In genomic region chr19:47360921-47361320, GRCm38 (mm10) we compare ENCODE assay signal across 23 mouse cellular contexts.
DNase-seq lines count a peak whose midpoint lies in the region; ATAC-seq and TF ChIP-seq lines count a peak whose summit lies in the region.
"Had no signal": no experiment of that assay in that cellular context is flagged by ENCODE, and none has a peak within 500 bp of the region (broad histone marks: within the 10 kb centered on the region; RNA-seq: fewer than 3 reads in every experiment).

No protein-coding gene starts in this region.

- no peaks in the 10 kb centered on the region for H3K79me2 ChIP-seq in heart, adult 2 months (replicated peaks; ENCODE audit: control insufficient read depth, insufficient read depth, low read length)
- H3K79me2 ChIP-seq in liver, adult 2 months (ENCODE audit: control insufficient read depth, insufficient read depth, low read length) = no peaks in the 10 kb centered on the region
- H3K79me2 ChIP-seq in MEL (ENCODE audit: control insufficient read depth, insufficient read depth, low read length, poor library complexity) = no peaks in the 10 kb centered on the region

- no peaks in the 10 kb centered on the region for H3K36me3 ChIP-seq in heart, adult 2 months (ENCODE audit: control insufficient read depth, insufficient read depth, low read length)
- no peaks in the 10 kb centered on the region; the same call in 1 of the 2 replicates for H3K36me3 ChIP-seq in liver, adult 2 months (ENCODE audit: control insufficient read depth, insufficient read depth, low read length)
- peaks cover 20% of the 10 kb centered on the region for H3K36me3 ChIP-seq in liver, embryonic 12.5 days
- H3K36me3 ChIP-seq in MEL (ENCODE audit: control insufficient read depth in 1 of 2, insufficient read depth in 2 of 2, low read length in 2 of 2) = no peaks in the 10 kb centered on the region
- H3K36me3 ChIP-seq in small intestine, adult 2 months (ENCODE audit: control insufficient read depth, insufficient read depth, low read length) = no peaks in the 10 kb centered on the region
- H3K36me3 ChIP-seq: embryonic facial prominence, embryonic 12.5 days; G1E; hindbrain, embryonic 12.5 days had no signal

- WGBS in heart, adult 2 months = 79% methylated on average over 3 of the region's 3 CpGs
- 87% methylated on average over 3 of the region's 3 CpGs for WGBS in liver, adult 2 months
- WGBS in liver, embryonic 12.5 days (ENCODE audit: insufficient replicate concordance) = 60% methylated on average over 3 of the region's 3 CpGs
- WGBS in small intestine, adult 2 months = 82% methylated on average over 3 of the region's 3 CpGs

- TF ChIP-seq EP300 in heart, adult 2 months (IDR thresholded peaks at IDR 0.05; ENCODE audit: insufficient read depth, low read depth, low read length) = no peak
- TF ChIP-seq EP300 in MEL (IDR thresholded peaks at IDR 0.05; ENCODE audit: low read depth in 1 of 2, low read length in 2 of 2) = no peak

- H3K27ac ChIP-seq in heart, adult 2 months = no peak overlapping the region
- H3K27ac ChIP-seq in liver, adult 2 months (replicated peaks; ENCODE audit: insufficient read depth, low read depth, low read length) = no peak overlapping the region
- H3K27ac ChIP-seq in liver, embryonic 12.5 days = no peak overlapping the region
- no peak overlapping the region for H3K27ac ChIP-seq in MEL (ENCODE audit: control insufficient read depth, low read depth, low read length)
- H3K27ac ChIP-seq in small intestine, adult 2 months (ENCODE audit: insufficient read depth, low read depth, low read length) = no peak overlapping the region
- H3K27ac ChIP-seq: hindbrain, embryonic 12.5 days had no signal

- peak; percentile 55 for TF ChIP-seq CTCF in heart, adult 2 months (IDR thresholded peaks at IDR 0.05)
- peak; percentile 10; the same call in 1 of the 2 replicates for TF ChIP-seq CTCF in liver, adult 2 months (IDR thresholded peaks at IDR 0.05; ENCODE audit: low read depth, low read length)
- TF ChIP-seq CTCF in MEL (IDR thresholded peaks at IDR 0.05 in 2 of 3, conservative IDR thresholded peaks at IDR 0.05 in 1 of 3; ENCODE audit: control insufficient read depth in 1 of 3, insufficient read depth in 1 of 3, low read depth in 2 of 3, low read length in 3 of 3, poor library complexity in 1 of 3, severe bottlenecking in 1 of 3) = peak in 2 of 3 experiments; percentile 6 to 28; a peak in 1 of 6 replicates
- peak; percentile 9; the same call in 1 of the 2 replicates for TF ChIP-seq CTCF in small intestine, adult 2 months (IDR thresholded peaks at IDR 0.05; ENCODE audit: extremely low read depth, insufficient read length, insufficient replicate concordance, low read depth, low read length)

- no peak for TF ChIP-seq RAD21 in MEL (IDR thresholded peaks at IDR 0.05; ENCODE audit: low read depth, low read length)

- no peak for TF ChIP-seq POLR2A in heart, adult 2 months (IDR thresholded peaks at IDR 0.05; ENCODE audit: insufficient read depth, low read depth, low read length)
- TF ChIP-seq POLR2A in liver, adult 2 months (IDR thresholded peaks at IDR 0.05; ENCODE audit: extremely low read depth, insufficient read depth, low read length) = no peak
- no peak for TF ChIP-seq POLR2A in MEL (IDR thresholded peaks at IDR 0.05; ENCODE audit: control insufficient read depth in 1 of 2, insufficient read depth in 1 of 2, low read depth in 1 of 2, low read length in 2 of 2, poor library complexity in 1 of 2)
- TF ChIP-seq POLR2A in small intestine, adult 2 months (IDR thresholded peaks at IDR 0.05; ENCODE audit: low read depth, low read length) = no peak

- H3K9ac ChIP-seq in heart, adult 2 months (ENCODE audit: low read depth, low read length) = no peak overlapping the region
- H3K9ac ChIP-seq in liver, adult 2 months (ENCODE audit: low read depth, low read length) = no peak overlapping the region
- no peak overlapping the region for H3K9ac ChIP-seq in liver, embryonic 12.5 days
- no peak overlapping the region for H3K9ac ChIP-seq in MEL (ENCODE audit: control insufficient read depth, low read depth, low read length, poor library complexity, severe bottlenecking)
- H3K9ac ChIP-seq: embryonic facial prominence, embryonic 12.5 days; hindbrain, embryonic 12.5 days; limb, embryonic 12.5 days had no signal

- no peaks in the 10 kb centered on the region for H3K27me3 ChIP-seq in heart, adult 2 months (ENCODE audit: control insufficient read depth, insufficient read depth, low read length)
- H3K27me3 ChIP-seq in liver, adult 2 months (ENCODE audit: control insufficient read depth, insufficient read depth, low read length) = no peaks in the 10 kb centered on the region
- no peaks in the 10 kb centered on the region for H3K27me3 ChIP-seq in liver, embryonic 12.5 days (replicated peaks)
- H3K27me3 ChIP-seq in MEL (ENCODE audit: control insufficient read depth in 1 of 2, insufficient read depth in 2 of 2, low read length in 2 of 2) = no peaks in the 10 kb centered on the region; a peak in 1 of 4 replicates
- H3K27me3 ChIP-seq in small intestine, adult 2 months (ENCODE audit: control insufficient read depth, insufficient read depth, low read length) = no peaks in the 10 kb centered on the region
- H3K27me3 ChIP-seq: embryonic facial prominence, embryonic 12.5 days; hindbrain, embryonic 12.5 days; limb, embryonic 12.5 days had no signal

- ATAC-seq in liver, embryonic 12.5 days = no peak
- ATAC-seq: forebrain, embryonic 16.5 days; intestine, embryonic 16.5 days; midbrain, embryonic 16.5 days had no signal

- no peaks in the 10 kb centered on the region for H3K9me3 ChIP-seq in liver, embryonic 12.5 days (replicated peaks)
- H3K9me3 ChIP-seq in MEL (replicated peaks; ENCODE audit: insufficient read depth, low read length) = no peaks in the 10 kb centered on the region
- H3K9me3 ChIP-seq: embryonic facial prominence, embryonic 12.5 days; G1E; hindbrain, embryonic 12.5 days; limb, embryonic 12.5 days had no signal

- H3K4me3 ChIP-seq in heart, adult 2 months = no peak overlapping the region
- H3K4me3 ChIP-seq in liver, adult 2 months (ENCODE audit: insufficient read depth, low read depth, low read length) = no peak overlapping the region
- no peak overlapping the region for H3K4me3 ChIP-seq in liver, embryonic 12.5 days
- no peak overlapping the region for H3K4me3 ChIP-seq in MEL (ENCODE audit: control insufficient read depth in 1 of 2, insufficient read depth in 1 of 2, low read depth in 2 of 2, low read length in 2 of 2)
- H3K4me3 ChIP-seq in small intestine, adult 2 months (ENCODE audit: low read depth, low read length) = no peak overlapping the region
- H3K4me3 ChIP-seq: embryonic facial prominence, embryonic 12.5 days; hindbrain, embryonic 12.5 days; limb, embryonic 12.5 days had no signal

- H3K4me2 ChIP-seq in liver, embryonic 12.5 days = no peak overlapping the region
- H3K4me2 ChIP-seq: embryonic facial prominence, embryonic 12.5 days; hindbrain, embryonic 12.5 days; limb, embryonic 12.5 days had no signal

- no peak for DNase-seq in heart, adult 2 months
- DNase-seq in heart, adult 11 months = no peak
- no peak for DNase-seq in liver, adult 2 months (ENCODE audit: extremely low read depth, low read depth, low spot score)
- no peak for DNase-seq in MEL (ENCODE audit: low read depth, low spot score)
- DNase-seq in frontal cortex, postnatal 14 days (ENCODE audit: low spot score in 2 of 2) = no peak
- DNase-seq in spleen, postnatal 14 days (ENCODE audit: low spot score in 2 of 2) = no peak
- DNase-seq: adrenal gland, postnatal 25 days; B cell, adult 2 months; cerebellum, adult 2 months; gastrocnemius, postnatal 10 days; heart, postnatal 10 days; kidney, postnatal 25 days; layer of hippocampus, adult 9-11 months; lung, postnatal 10 days had no signal

- 0 out of 2 replicates have a peak, but pooled peaks cover 1% of the 10 kb centered on the region for H3K4me1 ChIP-seq in heart, adult 2 months (ENCODE audit: control insufficient read depth, insufficient read depth, low read length)
- no peaks in the 10 kb centered on the region for H3K4me1 ChIP-seq in liver, adult 2 months (ENCODE audit: control insufficient read depth, insufficient read depth, low read length)
- H3K4me1 ChIP-seq in liver, embryonic 12.5 days = peaks cover 25% of the 10 kb centered on the region
- no peaks in the 10 kb centered on the region for H3K4me1 ChIP-seq in MEL (ENCODE audit: control insufficient read depth in 1 of 2, insufficient read depth in 2 of 2, low read length in 2 of 2)
- H3K4me1 ChIP-seq in small intestine, adult 2 months (ENCODE audit: control insufficient read depth, insufficient read depth, insufficient read length, low read length) = no peaks in the 10 kb centered on the region

- intact Hi-C loops in heart, adult 2 months (cut with DNase I) = no loop called here

TF ChIP-seq in MEL, 35 proteins besides CTCF, POLR2A, EP300 and RAD21:
- no peak for TF ChIP-seq UBTF (IDR thresholded peaks at IDR 0.05; ENCODE audit: borderline replicate concordance, insufficient read depth, low read depth, low read length)
